10 mouse cellular contexts compared by ENCODE assay signal in the genomic region with DNA sequence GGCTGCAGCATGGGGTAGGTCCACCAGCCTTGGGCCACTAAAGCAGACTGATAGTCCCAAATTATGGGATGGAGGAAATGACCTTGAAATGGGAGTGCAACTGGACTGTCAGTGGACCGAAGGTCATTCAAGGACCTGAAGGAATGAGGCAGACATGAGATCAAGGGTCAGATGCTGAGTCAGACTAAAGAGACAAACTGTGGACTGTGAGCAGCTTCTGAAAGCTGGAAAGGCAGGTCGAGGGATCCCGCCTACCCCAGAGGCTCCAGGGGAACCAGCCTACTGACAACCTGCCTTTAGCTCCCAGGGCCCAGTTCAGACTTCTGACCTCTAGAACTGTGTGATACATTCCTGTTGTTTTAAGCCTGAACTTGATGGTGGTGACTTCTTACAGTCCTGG. TPM values are rescaled to one million over a fixed set of nuclear protein-coding genes. Genes with fewer than 3 reads are reported as not detected.
DNase-seq lines count a peak whose midpoint lies in the region; ATAC-seq and TF ChIP-seq lines count a peak whose summit lies in the region.
"Had no signal": no experiment of that assay in that cellular context is flagged by ENCODE, and none has a peak within 500 bp of the region (broad histone marks: within the 10 kb centered on the region; RNA-seq: fewer than 3 reads in every experiment).

No protein-coding gene starts in this region.

- peaks cover 26 to 27% of the 10 kb centered on the region in 2 experiments for H3K4me1 ChIP-seq in heart, embryonic 14.5 days (ENCODE audit: control insufficient read depth in 2 of 2, insufficient read depth in 2 of 2, low read length in 2 of 2)
- no peaks in the 10 kb centered on the region for H3K4me1 ChIP-seq in lung, embryonic 14.5 days (ENCODE audit: insufficient read depth)
- H3K4me1 ChIP-seq in neural tube, embryonic 15.5 days: peaks cover 66% of the 10 kb centered on the region

- no peak overlapping the region for H3K4me2 ChIP-seq in heart, embryonic 14.5 days (ENCODE audit: low read length)
- H3K4me2 ChIP-seq in lung, embryonic 14.5 days: no peak overlapping the region
- H3K4me2 ChIP-seq in neural tube, embryonic 15.5 days: no peak overlapping the region

- no peaks in the 10 kb centered on the region for H3K27me3 ChIP-seq in heart, embryonic 14.5 days (ENCODE audit: control insufficient read depth, insufficient read depth, low read length)
- H3K27me3 ChIP-seq in lung, embryonic 14.5 days (ENCODE audit: insufficient read depth, low read length): no peaks in the 10 kb centered on the region
- no peaks in the 10 kb centered on the region for H3K27me3 ChIP-seq in neural tube, embryonic 15.5 days (replicated peaks)
- H3K27me3 ChIP-seq: CH12.LX had no signal

- H3K4me3 ChIP-seq in heart, embryonic 14.5 days (ENCODE audit: control insufficient read depth in 1 of 2, insufficient read depth in 1 of 2, low read depth in 1 of 2, low read length in 2 of 2): no peak overlapping the region
- no peak overlapping the region for H3K4me3 ChIP-seq in lung, embryonic 14.5 days (ENCODE audit: low read depth, low read length)
- H3K4me3 ChIP-seq in neural tube, embryonic 15.5 days (replicated peaks): no peak overlapping the region

- peak overlapping the region; percentile 45 to 82 for H3K27ac ChIP-seq in heart, embryonic 14.5 days (replicated peaks in 1 of 2; ENCODE audit: control insufficient read depth in 1 of 2, insufficient read depth in 1 of 2, low read depth in 2 of 2, low read length in 2 of 2)
- H3K27ac ChIP-seq in lung, embryonic 14.5 days (ENCODE audit: low read depth): peak overlapping the region; percentile 63; the same call in 1 of the 2 replicates
- 0 out of 2 replicates have a peak overlapping the region, but pooled peaks have one; percentile 65 for H3K27ac ChIP-seq in neural tube, embryonic 15.5 days (replicated peaks)

- TF ChIP-seq CTCF in lung, embryonic 14.5 days (IDR thresholded peaks at IDR 0.05; ENCODE audit: low read depth): no peak

- H3K9ac ChIP-seq in heart, embryonic 14.5 days (ENCODE audit: low read length): no peak overlapping the region
- H3K9ac ChIP-seq in lung, embryonic 14.5 days: no peak overlapping the region
- H3K9ac ChIP-seq in neural tube, embryonic 15.5 days (replicated peaks): no peak overlapping the region

- H3K36me3 ChIP-seq in heart, embryonic 14.5 days (ENCODE audit: control insufficient read depth, insufficient read depth, low read length): no peaks in the 10 kb centered on the region
- H3K36me3 ChIP-seq in lung, embryonic 14.5 days (ENCODE audit: insufficient read depth): no peaks in the 10 kb centered on the region
- H3K36me3 ChIP-seq in neural tube, embryonic 15.5 days: no peaks in the 10 kb centered on the region

- no peak for ATAC-seq in heart, embryonic 14.5 days (ENCODE audit: insufficient number of reproducible peaks, insufficient read depth, low FRiP score, low read depth)
- no peak for ATAC-seq in lung, embryonic 14.5 days (ENCODE audit: insufficient read depth)
- ATAC-seq in neural tube, embryonic 15.5 days (ENCODE audit: low FRiP score): no peak

- 62% methylated on average over 3 of the region's 3 CpGs for WGBS in heart, embryonic 14.5 days
- WGBS in lung, embryonic 14.5 days: 66% methylated on average over 3 of the region's 3 CpGs
- WGBS in neural tube, embryonic 15.5 days: 71% methylated on average over 3 of the region's 3 CpGs

- H3K9me3 ChIP-seq in heart, embryonic 14.5 days (ENCODE audit: control insufficient read depth, low read length): no peaks in the 10 kb centered on the region
- H3K9me3 ChIP-seq in lung, embryonic 14.5 days (ENCODE audit: low read depth, low read length): no peaks in the 10 kb centered on the region
- no peaks in the 10 kb centered on the region for H3K9me3 ChIP-seq in neural tube, embryonic 15.5 days (replicated peaks)

- DNase-seq in heart, adult 8-10 months (ENCODE audit: low spot score): no peak
- no peak for DNase-seq in lung, embryonic 14.5 days
- no peak for DNase-seq in lung, postnatal 10 days
- DNase-seq in kidney, adult 9 months: peak; percentile 67
- DNase-seq in c-Kit-positive CD71-positive TER-119-positive erythroid progenitor cells, embryonic 14.5 days (ENCODE audit: low spot score): no peak
- no peak for DNase-seq in spleen, postnatal 10 days (ENCODE audit: low spot score in 2 of 2)
- DNase-seq: cerebellum, adult 9-11 months had no signal

RNA-seq across cellular contexts. Expression of a gene that starts 55.3 kb away (rescaled TPM):
- 8.6 and 9.5 TPM in 2 replicates for polyA plus RNA-seq in heart, embryonic 14.5 days (2014; fragmentation: Nextera tagmentation; extraction: Ambion mirVana)
- 1 to 10 TPM; 4.2 to 5.4 (median 4.8) TPM for total RNA-seq in heart, adult 8-10 months (2022)
- polyA plus RNA-seq in lung, embryonic 14.5 days (2014; fragmentation: Nextera tagmentation; extraction: Ambion mirVana): 12.9 and 13.8 TPM in 2 replicates
- 22.0 and 24.9 TPM in 2 replicates for polyA plus RNA-seq in neural tube, embryonic 15.5 days (2015; fragmentation: Nextera tagmentation; extraction: Ambion mirVana)
